Mouse (Mus musculus): ENCODE measurements around the gene Plac8.

- TF ChIP-seq CTCF (IDR thresholded peaks at IDR 0.05 in 2 of 3, conservative IDR thresholded peaks at IDR 0.05 in 1 of 3; ENCODE audit: control insufficient read depth in 1 of 3, insufficient read depth in 1 of 3, low read depth in 2 of 3, low read length in 3 of 3, poor library complexity in 1 of 3, severe bottlenecking in 1 of 3) (no peak), ZKSCAN1 (IDR thresholded peaks at IDR 0.05; ENCODE audit: low read depth, low read length) (no peak), SMC3 (IDR thresholded peaks at IDR 0.05; ENCODE audit: low read depth, low read length) (no peak), GATA1 (IDR thresholded peaks at IDR 0.05; ENCODE audit: low read depth, low read length) (no peak), MAFK (IDR thresholded peaks at IDR 0.05; ENCODE audit: borderline replicate concordance, low read depth, low read length) (no peak), BHLHE40 (IDR thresholded peaks at IDR 0.05; ENCODE audit: borderline replicate concordance, low read depth, low read length) (no peak), ELF1 (IDR thresholded peaks at IDR 0.05; ENCODE audit: low read depth, low read length) (no peak), HCFC1 (IDR thresholded peaks at IDR 0.05; ENCODE audit: low read depth, low read length) (no peak), POLR2A (IDR thresholded peaks at IDR 0.05; ENCODE audit: control insufficient read depth in 1 of 2, insufficient read depth in 1 of 2, low read depth in 1 of 2, low read length in 2 of 2, poor library complexity in 1 of 2) (no peak)
Measured at GRCm38 (mm10) chr5:100594803-100595467, 22.9 kb upstream of the Plac8 start.
